Mouse (Mus musculus) bone marrow, adult 2 months (tissue): Measurements from ENCODE around the gene Slc30a9.

Source experiments
- CTCF ChIP-seq: fragments of 200-500 bp; IDR thresholded peaks from 2 replicates; pipeline ENCODE4 v1.5.1; 2011; ENCODE audit warnings: low read length, control low read depth; ENCODE audit not compliant: control insufficient read depth, insufficient read depth
- POLR2A ChIP-seq: fragments of 200-500 bp; IDR thresholded peaks from 2 replicates; pipeline ENCODE4 v1.6.1; 2011; ENCODE audit warnings: low read depth, mild to moderate bottlenecking, control low read depth, low read length, borderline replicate concordance; ENCODE audit not compliant: control insufficient read depth

DNA sequence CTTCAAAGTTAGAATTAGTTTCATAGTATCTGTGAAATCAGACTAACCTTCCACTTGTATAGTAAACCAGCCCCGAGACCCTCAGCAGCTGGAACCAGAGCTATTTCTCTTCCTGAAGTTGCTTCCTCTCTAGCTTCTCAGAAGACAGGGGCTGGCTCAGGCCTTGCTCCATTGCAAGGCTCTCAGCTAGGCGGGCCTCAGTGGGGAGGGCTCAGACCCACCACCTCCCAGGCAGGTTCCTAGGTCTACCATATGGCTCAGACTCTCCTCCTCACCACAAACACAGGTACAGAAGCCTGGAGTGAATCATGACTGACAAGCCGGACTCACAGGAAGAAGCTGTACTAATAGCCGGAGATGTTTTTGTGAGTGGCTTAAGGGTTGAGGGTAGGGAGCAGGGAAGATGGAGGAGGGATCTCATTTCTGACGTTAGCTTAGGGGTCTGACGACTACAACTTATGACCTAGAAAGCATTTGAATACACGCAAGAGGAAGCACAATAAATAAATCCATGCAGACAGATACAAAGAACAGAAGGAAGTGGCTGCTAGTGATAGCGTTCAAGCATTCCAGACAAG lies 70.4 kb downstream of the Slc30a9 start:
- TF ChIP-seq CTCF (no peak), POLR2A (no peak)
